Mouse (Mus musculus): Measurements from ENCODE around the gene Slc22a14.

DNA sequence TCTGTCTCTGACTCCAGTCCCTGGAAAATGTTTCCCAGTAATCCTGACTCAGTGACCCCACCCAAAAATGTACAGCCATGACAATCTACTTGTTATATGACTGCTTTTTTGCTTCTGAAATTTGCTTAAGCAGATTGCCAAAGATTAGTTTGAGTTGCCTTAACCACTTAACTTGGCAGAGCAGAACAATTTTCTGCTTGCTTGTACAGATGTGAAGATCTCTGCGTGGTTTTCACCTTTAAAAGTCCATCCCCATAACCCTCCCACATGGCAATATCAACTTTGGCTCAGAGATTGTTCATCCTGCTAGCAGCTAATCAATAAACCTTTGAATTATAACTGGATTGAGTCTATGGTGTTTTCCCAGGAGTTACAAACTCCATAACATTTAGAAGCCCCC lies 56.3 kb downstream of the Slc22a14 start:
- no peak for TF ChIP-seq POLR2A (IDR thresholded peaks at IDR 0.05; ENCODE audit: low read depth, low read length)
- no peak for TF ChIP-seq CTCF (IDR thresholded peaks at IDR 0.05; ENCODE audit: extremely low read depth, insufficient read length, insufficient replicate concordance, low read depth, low read length)
